Mouse (Mus musculus) G1E (cell line): ENCODE data around the gene Mroh7.

Experiments
- CTCF ChIP-seq: IDR thresholded peaks from 2 replicates; pipeline ENCODE4 v1.5.1; 2012; ENCODE audit warnings: low read depth, low read length, inconsistent platforms, mixed read lengths
- GATA1 ChIP-seq: IDR thresholded peaks from 2 replicates; pipeline ENCODE4 v1.6.1; 2012; ENCODE audit warnings: borderline replicate concordance, low read length, inconsistent platforms, mixed read lengths

DNA sequence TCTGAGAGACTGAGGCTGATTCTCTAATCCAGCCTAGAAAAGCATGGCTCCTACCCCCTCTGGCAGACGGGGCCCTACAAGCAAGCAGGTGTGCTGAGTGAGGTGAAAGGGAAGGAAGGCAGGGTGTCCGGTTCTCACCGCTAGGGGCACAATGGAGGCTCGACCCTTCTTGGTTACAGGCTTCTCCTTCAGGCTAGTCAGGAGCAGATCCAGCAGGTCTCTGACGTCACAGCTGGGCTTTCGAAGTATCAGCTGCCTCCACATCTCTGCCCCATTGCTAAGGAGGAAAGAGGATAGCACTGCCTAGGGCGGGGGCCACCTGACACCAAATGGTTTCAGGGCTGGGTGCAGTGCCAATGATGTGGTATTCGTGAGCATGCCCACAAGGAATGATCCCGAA lies 30.7 kb downstream of the Mroh7 start:
- TF ChIP-seq CTCF (no peak), GATA1 (no peak)
